Mouse (Mus musculus) testis, adult 2 months (tissue): ENCODE measurements around the gene Krtap1-4.

Source experiments
- CTCF ChIP-seq: fragments of 200-500 bp; IDR thresholded peaks from 2 replicates; pipeline ENCODE4 v1.5.1; 2012; ENCODE audit warnings: low read depth, mild to moderate bottlenecking, inconsistent platforms, low read length, moderate library complexity; ENCODE audit not compliant: control insufficient read depth, insufficient read depth, insufficient replicate concordance
- POLR2A ChIP-seq: fragments of 200-500 bp; IDR thresholded peaks from 2 replicates; pipeline ENCODE4 v1.6.1; 2012; ENCODE audit warnings: low read depth, mild to moderate bottlenecking, inconsistent platforms, low read length, moderate library complexity; ENCODE audit not compliant: control insufficient read depth

DNA sequence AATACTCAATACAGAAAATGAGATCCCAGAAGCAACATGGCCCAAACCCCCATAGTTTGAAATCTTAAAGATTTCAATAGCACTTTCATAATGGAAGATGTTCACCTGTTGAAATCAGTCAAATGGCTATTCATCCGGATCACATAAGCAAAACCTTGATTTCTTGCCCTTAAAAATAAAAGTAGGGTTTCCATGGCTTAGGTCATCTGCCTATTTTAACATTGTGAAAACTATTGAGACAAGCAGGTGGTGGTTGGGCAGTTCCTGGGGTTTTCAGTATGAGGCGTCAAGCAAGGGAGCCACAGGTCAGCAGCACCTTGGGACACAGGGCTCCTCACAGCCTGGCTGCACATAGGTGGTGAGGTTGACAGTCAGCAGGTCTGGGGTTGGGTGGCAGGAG is 27.3 kb downstream of the Krtap1-4 start:
- TF ChIP-seq CTCF (no peak), POLR2A (no peak)
